Mouse (Mus musculus) mesoderm, embryonic 11.5 days (tissue): ENCODE measurements at regions not wholly inside any gene's neighbourhood (a gene's known extent, or its start where the extent isn't known, plus 50 kb on each side); places are given as distances from the start of the nearest gene placed in this dataset.
"Not testable (repeated sequence)": the region's sequence is repeated elsewhere in the genome, so short reads cannot be mapped to it uniquely, and the experiment has no call there.

ENCODE experiments used
- DNase-seq: peaks from one replicate; pipeline ENCODE4 v3.0.0-alpha.2; 2012; ENCODE audit warnings: low read depth, low spot score

- peak; percentile 39 for DNase-seq
These were observed 317.3 kb upstream of the 4933412E24Rik start for GRCm38 (mm10) chr15:60333573-60334306.

DNA sequence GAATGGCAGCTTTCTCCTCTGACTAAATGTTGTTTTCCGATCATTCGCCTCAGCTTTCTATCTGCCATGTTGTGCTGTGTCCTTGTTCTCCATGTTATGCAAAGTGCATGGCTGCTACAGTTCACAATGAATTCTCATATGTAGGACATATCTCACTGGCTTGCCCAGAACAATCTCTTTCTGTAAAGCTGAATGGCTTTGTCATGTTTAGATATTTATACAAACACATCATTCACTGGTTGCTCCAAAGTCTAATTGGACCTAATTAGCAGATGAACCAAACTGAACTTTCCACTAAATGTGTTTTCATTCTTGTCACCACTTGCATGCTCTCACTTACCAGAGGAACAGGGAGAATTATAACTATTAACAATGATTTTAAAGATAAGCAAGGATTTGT lies 301.2 kb upstream of the 4933412E24Rik start:
- no peak for DNase-seq

DNA sequence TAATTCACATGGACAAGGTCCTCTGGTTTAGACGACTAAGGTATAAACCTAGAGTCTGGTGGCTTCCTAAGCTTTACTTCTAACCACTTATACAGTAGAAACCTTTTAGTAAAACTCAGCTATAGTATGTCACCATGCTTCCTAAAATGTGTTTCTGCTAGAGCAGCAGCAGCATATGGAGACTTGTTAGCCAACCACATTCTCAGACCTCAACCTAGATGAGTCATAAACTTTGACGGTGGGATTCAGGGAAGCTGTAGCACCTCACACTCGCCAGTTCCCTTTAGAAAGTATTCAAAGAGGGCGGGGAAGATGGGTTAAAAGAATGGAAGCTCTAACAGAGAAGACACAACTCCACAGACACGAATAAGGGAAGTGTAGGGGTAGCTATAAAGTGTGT lies 298.8 kb upstream of the 4933412E24Rik start:
- no peak for DNase-seq

- DNase-seq: no peak
These were observed 293.5 kb upstream of the 4933412E24Rik start for GRCm38 (mm10) chr15:60309909-60310308.

- DNase-seq: no peak
These were observed 292.6 kb upstream of the 4933412E24Rik start for GRCm38 (mm10) chr15:60308968-60309367.

DNA sequence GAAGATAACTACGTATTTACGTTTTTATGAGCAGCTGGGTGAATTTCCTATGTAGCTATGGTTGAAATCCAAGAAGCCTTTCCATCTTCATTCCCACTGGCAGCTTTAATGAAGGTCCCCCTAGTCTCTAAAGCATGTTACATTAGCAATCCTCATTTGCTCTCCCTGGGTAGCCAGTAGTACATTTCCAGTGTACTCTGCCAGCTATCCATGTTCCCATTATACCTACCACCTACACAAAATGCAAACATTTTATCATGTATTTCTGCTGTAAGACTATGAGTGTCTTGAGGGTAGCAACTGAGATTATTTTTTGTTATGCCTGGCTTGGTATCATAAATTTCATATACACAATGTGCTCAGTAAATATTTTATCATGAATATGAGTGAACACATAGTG lies 291.7 kb upstream of the 4933412E24Rik start:
- no peak for DNase-seq

GRCm38 (mm10) chr15:60303501-60303900 lies 287.1 kb upstream of the 4933412E24Rik start:
- no peak for DNase-seq

GRCm38 (mm10) chr15:60301939-60302338 lies 285.5 kb upstream of the 4933412E24Rik start:
- no peak for DNase-seq

GRCm38 (mm10) chr15:60285321-60285720 lies 268.9 kb upstream of the 4933412E24Rik start:
- DNase-seq: peak; percentile 32

DNA sequence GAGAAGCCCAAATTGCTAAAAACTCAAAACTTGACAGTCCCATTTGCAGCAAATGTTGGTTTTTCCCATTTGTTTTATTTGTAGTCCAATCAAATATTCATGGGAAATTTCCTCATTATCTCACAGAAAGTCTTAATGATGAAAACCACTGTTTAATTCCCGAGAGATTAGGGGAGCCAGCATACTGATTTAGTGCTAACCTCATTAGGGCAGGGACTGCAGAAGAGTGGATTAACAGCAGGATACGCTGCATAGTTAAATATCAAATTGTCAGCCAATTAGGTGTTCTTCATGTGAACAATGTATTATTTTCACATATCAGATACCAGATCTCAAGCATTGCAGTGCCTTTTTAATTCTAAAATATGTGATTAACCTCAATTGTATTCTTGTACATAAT lies 264.0 kb upstream of the 4933412E24Rik start:
- no peak for DNase-seq

DNA sequence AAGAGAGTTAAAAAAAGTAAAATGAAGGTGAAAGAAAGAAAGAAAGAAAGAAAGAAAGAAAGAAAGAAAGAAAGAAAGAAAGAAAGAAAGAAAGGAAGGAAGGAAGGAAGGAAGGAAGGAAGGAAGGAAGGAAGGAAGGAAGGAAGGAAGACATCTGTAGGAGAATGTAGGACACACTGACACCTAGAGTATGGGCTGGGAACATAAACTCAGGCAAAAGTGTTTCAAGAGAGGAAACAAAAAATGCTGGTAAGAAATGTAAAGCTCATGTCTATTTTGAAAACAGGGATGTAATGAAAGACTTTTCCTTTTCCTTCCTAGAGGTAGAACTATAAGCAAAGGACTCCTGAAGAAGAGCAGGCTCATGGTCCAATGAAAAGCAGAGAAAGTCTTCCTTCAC lies 237.2 kb upstream of the 4933412E24Rik start:
- not testable (repeated sequence) for DNase-seq

GRCm38 (mm10) chr15:60226335-60226938 lies 210.0 kb upstream of the 4933412E24Rik start:
- DNase-seq: no peak

GRCm38 (mm10) chr15:60195070-60195469 lies 178.7 kb upstream of the 4933412E24Rik start:
- DNase-seq: no peak

- DNase-seq: no peak
These were observed 176.7 kb upstream of the 4933412E24Rik start for GRCm38 (mm10) chr15:60193157-60193556.

DNA sequence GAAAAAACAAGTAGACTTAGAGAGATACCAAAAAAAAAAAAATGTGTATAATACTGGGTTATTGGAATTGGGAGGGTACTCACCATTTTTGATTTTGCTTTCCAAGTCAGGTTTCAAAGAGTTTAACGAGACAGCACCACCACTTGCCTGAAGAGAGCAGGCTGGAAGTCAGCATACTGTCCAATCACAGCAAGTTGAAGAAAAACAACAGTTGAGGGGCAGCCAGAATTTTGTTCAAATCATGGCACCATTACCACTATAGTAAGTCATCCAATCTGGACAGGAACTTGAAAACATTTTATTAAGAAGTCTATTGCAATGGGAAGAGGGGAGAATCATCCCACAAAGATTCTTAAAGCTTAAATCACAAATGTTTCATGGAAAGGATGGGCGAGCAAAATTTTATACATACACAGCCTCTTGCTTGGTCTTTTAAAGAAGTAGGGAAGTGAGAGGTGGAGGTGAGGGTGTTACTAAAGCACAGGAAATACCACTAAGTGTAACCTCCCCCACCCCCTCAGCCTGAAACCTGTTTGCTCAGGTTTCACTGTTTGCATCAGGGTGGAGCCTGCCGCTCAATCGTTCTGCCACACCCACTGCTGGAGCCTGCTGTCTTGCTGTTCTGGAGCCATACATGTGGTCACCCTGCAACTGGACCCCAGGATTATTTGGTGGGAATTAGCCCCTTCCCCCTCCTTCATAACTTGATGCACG lies 170.7 kb upstream of the 4933412E24Rik start:
- no peak for DNase-seq

GRCm38 (mm10) chr15:60141554-60142070 lies 125.2 kb upstream of the 4933412E24Rik start:
- DNase-seq: no peak

DNA sequence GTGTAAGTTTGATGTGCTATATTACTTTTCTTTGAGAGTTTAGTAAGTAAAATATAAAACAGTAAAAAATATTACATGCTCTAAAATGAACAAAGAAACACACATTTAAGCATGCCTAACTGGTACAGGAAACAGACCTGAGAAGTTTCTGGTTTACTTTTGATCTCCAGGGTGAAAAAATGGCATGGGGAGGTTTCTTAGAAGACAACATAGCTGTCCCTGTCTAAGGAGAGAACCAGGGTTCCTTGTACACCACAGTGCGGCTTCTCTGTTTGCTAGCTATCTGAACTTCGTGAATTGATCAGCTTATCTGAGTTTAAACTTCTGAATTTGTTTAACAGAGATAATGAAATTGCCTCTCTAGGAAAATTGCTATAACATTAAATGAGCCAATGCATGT lies 120.3 kb upstream of the 4933412E24Rik start:
- no peak for DNase-seq

DNA sequence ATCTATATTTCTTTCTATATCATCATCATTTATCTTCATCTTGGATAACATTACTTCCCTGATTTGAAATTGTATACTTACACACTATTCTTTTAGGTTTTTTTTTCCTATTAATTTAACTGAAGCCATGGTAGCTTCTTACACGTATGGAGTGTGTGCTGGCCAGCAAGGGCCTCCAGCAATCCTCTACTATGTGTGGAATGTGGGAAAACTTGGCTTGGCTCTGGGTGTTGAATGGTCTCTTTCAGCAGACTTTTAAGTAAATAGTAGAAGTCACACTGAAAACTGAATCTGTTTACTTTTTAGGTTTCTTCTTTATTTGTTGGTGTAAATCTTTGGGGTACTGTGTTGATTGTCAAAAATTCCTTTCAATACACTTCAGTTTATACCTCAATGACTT lies 118.1 kb upstream of the 4933412E24Rik start:
- peak; percentile 9 for DNase-seq

DNA sequence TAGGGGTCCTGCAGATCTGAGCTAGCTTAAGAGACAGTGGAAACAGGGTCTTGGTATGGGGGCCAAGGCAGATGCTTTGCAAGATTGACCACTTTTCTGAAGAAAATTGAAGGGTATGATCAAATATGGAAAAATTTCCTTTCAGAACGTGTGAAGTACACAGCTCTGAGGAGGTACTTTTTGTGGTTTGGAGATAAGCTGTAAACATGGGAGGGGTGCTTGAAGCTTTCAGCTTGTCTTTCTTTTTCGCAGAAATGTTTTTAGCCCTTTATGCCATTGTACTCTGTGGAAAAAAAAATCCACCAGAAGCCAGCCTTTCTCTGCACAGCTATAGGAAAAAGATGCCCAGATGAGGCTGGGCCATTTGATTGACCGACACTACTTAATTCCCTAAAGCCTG lies 116.3 kb upstream of the 4933412E24Rik start:
- no peak for DNase-seq

- no peak for DNase-seq
These were observed 108.0 kb upstream of the 4933412E24Rik start for GRCm38 (mm10) chr15:60124461-60124860.

- DNase-seq: no peak
These were observed 103.5 kb upstream of the 4933412E24Rik start for GRCm38 (mm10) chr15:60119926-60120325.

- DNase-seq: no peak
These were observed 95.5 kb upstream of the 4933412E24Rik start for GRCm38 (mm10) chr15:60111885-60112284.
